Mouse (Mus musculus) heart, adult 9 months (tissue): Measurements from ENCODE around the gene Bdkrb2.

Source experiments
- DNase-seq, 2 experiments: peaks; one replicate each; pipeline ENCODE4 v3.0.0; 2022; ENCODE audit warnings: low spot score in 2 of 2

The Bdkrb2 gene

GRCm38 (mm10) chr12:105546538-105546937, 16.5 kb upstream of the Bdkrb2 start:
- DNase-seq: no peak

DNA sequence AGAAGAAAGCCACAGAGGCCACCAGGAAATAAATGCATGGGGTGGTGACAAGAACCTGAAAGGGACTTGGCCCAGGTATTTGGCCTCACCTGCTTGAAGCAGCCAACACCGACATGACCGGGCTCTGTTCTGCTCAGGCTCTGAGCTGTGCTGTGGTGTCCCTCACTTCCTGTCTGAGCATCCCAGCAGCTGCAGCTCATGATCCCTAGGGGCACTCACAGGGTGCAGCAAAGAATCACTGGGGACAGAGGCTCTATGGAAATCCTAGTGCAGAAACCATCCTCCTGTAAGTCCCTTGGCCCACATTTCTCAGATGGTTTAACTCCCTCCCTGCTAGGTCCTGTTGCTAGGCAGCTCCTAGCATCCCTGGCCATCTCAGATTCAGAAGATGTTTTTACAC, 15.9 kb upstream of the Bdkrb2 start:
- peak in 1 of 2 experiments; percentile 37 for DNase-seq

DNA sequence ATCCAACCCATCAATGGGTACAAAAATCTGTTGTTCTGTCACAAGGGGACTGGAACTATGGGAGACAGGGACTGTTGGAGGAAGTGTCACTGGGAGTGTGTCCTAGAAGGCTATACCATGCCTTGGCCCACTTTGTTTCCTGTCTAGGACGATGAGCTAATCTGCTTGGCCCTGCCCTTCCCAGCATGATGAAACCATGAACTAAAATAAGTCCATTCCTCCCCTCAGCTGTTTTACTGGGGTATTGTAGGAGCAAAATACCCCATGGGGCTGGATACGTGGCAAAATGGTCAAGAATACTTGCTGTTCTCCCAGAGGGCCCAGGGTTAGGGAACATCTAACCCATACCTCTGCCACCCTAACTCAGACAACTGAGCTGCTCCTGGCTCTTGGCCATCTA, 15.0 kb upstream of the Bdkrb2 start:
- DNase-seq: no peak

DNA sequence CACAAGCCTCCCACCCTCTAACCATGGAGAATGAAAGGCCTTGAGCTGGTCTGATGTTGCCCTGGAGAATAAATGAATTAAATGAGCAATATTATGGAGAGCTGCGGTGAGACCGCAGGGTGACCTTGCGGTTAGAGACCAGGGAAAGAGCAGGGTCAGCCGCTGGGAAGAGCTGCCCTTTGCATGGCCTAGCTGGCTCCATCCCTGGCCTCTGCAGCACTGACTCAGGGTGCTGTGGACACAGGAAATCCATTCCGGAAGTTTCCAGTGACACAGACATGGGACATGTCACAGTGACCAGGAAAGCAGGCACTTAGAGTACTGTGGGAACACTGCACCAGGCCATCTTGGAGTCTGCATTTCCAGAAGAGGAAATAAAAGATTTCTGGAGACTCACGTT, 14.1 kb upstream of the Bdkrb2 start:
- DNase-seq: no peak

- no peak for DNase-seq
Measured at GRCm38 (mm10) chr12:105549835-105550802, 12.9 kb upstream of the Bdkrb2 start.

GRCm38 (mm10) chr12:105551551-105551989, 11.5 kb upstream of the Bdkrb2 start:
- DNase-seq: no peak

DNA sequence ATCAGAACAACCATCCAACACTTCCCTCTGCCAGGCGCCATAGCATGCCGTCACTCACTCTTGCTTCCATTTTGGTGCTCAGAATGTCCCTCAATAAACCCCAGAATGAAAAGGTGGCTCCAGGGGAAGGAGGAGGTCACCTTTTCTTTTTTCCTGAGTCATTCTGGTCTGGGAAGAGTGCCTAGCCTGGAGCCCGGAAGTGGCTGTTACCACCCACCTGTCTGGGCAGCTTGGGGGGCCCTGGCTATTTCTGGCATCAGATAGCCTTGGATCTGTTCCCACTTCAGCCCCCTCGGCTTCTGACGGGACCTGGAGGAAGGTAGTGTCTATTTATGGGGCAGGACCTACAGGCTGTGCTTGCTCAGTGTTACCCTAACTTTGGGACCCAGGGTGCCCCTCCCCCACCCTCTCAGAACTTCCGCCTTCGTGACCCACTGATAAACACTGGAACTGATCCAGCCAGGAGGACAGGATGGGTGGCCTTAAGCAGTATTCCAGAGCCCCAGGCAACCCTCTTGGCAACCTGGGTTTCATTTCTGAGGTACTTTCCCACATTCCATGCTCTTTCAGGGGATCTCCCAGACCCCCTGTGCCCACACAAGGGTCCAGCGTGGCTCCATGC, 8.8 kb upstream of the Bdkrb2 start:
- peak in 1 of 2 experiments; percentile 51 for DNase-seq

DNA sequence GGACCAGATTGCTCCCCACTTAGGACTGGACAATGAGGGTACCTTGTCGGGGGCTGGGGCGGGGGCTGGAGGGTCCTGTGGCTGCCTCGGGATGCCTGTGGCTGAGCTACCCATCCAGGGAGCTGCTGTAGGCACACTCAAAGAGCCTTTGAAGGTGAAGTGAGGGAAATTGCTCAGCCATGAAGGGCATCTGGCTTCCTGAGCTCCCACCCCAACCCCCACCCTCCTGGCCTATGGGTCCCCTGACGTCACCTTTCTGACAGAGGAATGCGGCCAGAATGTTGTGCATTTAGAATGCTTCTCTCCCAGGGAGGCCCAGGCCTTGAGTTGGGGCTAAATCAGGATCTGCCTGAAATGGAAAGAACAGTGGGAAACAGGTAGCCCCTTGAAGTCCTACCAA, 7.9 kb upstream of the Bdkrb2 start:
- no peak for DNase-seq

- peak; percentile 62 to 76 for DNase-seq
Measured at GRCm38 (mm10) chr12:105557250-105557925, 5.6 kb upstream of the Bdkrb2 start.

DNA sequence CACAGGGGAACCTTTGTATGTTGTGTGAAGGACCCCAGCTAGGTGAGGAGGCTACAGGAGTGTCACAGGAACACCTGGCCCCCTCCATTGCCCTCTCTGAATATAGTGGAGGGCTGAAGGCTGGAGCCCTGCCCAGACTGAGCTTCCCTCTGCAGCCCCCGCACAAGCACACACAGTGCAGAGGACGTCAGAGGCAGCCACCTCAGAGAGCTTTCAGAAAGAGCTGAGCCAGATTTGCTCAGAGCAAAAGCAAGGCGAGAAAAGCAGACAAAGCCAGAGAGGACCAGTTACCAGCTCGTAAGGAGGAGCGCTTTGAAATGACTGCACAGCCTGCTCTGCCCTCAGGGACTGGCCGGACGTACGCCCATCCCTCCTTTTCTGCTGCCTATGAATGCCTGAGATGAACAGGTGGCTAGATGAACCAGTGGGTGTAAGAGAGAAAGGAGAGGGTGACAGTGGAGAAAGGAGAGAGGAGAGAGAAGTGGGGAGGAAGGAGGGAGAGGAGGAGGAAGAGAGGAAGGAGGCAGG, 2.0 kb upstream of the Bdkrb2 start:
- no peak for DNase-seq

- peak; percentile 52 to 66 for DNase-seq
Measured at GRCm38 (mm10) chr12:105562056-105562820, 788 bp upstream of the Bdkrb2 start.

GRCm38 (mm10) chr12:105563726-105564275, 775 bp downstream of the Bdkrb2 start:
- no peak for DNase-seq

DNA sequence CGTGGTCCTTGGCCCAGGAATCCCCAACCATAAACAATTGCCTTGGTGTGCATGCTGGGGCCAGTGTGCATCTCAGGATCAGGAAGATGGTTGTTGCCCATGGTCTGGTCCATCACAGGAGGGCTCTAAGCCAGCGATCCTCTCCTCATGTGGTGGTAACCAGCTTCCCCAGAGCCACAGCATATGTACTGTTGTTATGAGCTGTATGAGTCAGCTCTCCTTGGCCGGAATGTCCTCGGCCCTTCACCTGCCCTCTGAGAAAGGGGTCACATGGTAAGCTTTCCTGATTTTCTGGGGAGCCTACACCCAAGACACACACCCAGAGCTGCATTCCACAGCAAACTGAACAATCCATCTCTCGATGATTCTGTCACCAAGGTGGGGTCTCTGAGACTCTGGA, 2.2 kb downstream of the Bdkrb2 start:
- no peak for DNase-seq

DNA sequence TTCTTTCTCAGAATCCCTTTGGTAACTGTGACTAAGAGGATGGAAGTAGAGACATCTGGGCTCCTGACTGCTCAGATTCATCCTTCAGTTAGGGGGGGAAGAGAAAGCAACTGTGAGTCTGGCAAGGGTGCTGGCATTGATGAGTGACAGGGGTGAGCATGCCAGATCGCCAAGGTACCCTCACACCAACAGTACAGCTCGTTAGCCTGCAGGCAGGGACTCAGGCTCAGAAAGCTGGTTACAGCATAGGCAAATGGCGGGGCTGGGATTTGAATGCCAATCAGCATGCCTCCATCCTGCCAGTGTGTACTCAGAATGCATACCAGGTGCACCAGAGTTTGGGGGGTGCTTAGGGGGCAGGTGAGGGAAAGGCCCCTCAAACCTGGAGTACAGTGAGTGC, 8.8 kb downstream of the Bdkrb2 start:
- DNase-seq: no peak

GRCm38 (mm10) chr12:105572622-105573021, 9.6 kb downstream of the Bdkrb2 start:
- no peak for DNase-seq

- DNase-seq: no peak
Measured at GRCm38 (mm10) chr12:105574356-105574755, 11.3 kb downstream of the Bdkrb2 start.

DNA sequence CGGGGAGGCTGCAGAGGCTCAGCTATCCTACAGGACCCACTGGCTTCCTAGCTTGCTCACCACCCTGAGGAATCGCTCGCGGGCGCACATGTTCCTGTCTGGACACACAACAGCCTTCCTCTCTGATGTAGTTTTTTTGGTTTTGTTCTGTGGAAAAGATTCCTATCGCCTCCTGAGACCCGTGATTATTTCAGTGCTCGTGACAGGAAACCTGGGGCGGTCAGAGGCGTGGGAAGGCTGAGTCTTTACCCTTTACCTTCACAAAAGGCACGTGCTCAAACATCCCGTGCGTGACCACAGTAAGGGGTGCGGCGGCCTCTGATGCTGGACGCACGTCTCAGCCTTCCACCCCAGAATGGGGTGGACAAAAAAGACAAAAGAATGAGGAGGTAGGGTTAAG, 17.5 kb downstream of the Bdkrb2 start:
- DNase-seq: peak in 1 of 2 experiments; percentile 39

DNA sequence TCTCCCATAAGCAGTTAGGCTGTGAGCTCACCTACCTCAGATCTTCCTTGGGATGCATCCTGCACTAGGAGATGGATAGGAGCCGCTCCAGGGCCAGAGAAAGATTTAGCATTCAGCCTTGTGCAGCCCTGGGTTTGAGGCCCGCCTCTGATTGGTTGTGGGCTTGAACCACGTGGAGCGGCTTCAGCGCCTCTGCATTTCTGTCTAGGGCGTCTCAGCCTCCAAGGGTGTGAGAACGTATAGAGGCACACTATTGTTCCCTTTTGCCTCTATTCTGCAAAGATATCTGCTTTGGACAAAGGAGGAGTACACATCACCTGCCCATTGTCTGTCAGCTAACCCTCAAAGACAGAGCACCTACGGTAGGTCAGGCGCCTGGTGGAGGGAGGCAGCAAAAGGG, 19.5 kb downstream of the Bdkrb2 start:
- no peak for DNase-seq

DNA sequence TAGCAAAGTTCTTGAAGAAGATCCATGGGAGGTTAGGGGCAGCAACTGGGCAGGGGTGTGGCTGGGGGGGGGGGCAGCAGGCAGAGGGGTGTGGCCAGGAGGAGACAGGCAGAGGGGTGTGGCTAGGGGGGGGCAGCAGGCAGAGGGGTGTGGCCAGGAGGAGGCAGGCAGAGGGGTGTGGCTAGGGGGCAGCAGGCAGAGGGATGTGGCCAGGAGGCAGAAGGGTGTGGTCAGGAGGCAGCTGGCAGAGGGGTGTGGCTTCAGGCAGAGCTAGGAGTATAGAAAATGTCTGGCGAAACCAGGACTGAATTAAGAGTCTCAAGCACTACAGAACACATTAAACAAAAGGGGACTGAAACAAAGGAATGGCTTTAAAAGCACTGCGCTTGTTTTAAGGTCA, 20.5 kb downstream of the Bdkrb2 start:
- DNase-seq: no peak

- peak; percentile 36 to 61 for DNase-seq
Measured at GRCm38 (mm10) chr12:105584851-105585250, 21.8 kb downstream of the Bdkrb2 start.

DNA sequence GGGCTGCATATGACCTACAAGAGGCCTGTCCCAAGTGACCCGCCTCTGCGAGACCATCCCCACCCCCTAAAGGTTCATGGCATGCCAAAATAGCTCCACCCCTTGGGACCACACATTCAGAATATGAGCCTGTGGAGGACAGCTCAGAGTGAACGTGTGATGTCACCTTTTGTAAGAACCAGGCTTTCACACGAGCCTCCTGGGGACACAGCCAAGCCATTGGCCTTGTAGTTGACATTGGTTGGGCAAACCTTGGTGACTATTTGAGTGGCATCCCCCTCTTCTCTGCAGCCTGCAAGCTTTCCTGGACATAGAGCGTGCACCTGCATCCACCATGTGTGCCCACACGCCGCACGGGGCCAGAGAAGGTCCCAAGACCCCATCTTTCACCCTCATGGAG, 24.5 kb downstream of the Bdkrb2 start:
- no peak for DNase-seq
